Mouse (Mus musculus) forebrain, embryonic 14.5 days (tissue): ENCODE results near the gene Egfl8. TPM values are rescaled to one million over a fixed set of nuclear protein-coding genes. Genes with fewer than 3 reads are reported as not detected.

ENCODE experiments used
- ATAC-seq: fragments of 200-750 bp; cut with Nextera tagmentation; 2 replicates; pipeline ENCODE4 v1.8.0; 2017; ENCODE audit warnings: mild to moderate bottlenecking, moderate library complexity
- DNase-seq: peaks from one replicate; pipeline ENCODE4 v3.0.0-alpha.2; 2015; ENCODE audit warnings: low spot score
- H3K27ac ChIP-seq: fragments of 300-500 bp; sonication (generic); 2 replicates; pipeline ENCODE4 v1.5.1; 2014; ENCODE audit warnings: low read depth, mild to moderate bottlenecking, control low read depth, low read length, moderate library complexity
- H3K27me3 ChIP-seq: fragments of 300-500 bp; sonication (generic); replicated peaks from 2 replicates; pipeline ENCODE4 v1.6.1; 2014; ENCODE audit warnings: low read length, control low read depth, mixed read lengths; ENCODE audit not compliant: control insufficient read depth, insufficient read depth
- H3K36me3 ChIP-seq: fragments of 300-500 bp; sonication (generic); 2 replicates; pipeline ENCODE4 v1.6.1; 2014; ENCODE audit warnings: low read length, control low read depth; ENCODE audit not compliant: control insufficient read depth, insufficient read depth
- H3K4me1 ChIP-seq: fragments of 300-500 bp; sonication (generic); 2 replicates; pipeline ENCODE4 v1.6.1; 2014; ENCODE audit warnings: antibody characterized with exemption, low read length, control low read depth; ENCODE audit not compliant: control insufficient read depth, insufficient read depth
- H3K4me2 ChIP-seq: fragments of 300-500 bp; sonication (generic); 2 replicates; pipeline ENCODE4 v1.6.1; 2014; ENCODE audit warnings: mild to moderate bottlenecking, control low read depth, low read length
- H3K4me3 ChIP-seq: fragments of 300-500 bp; sonication (generic); 2 replicates; pipeline ENCODE4 v1.5.1; 2014; ENCODE audit warnings: low read depth, low read length, control low read depth
- H3K9ac ChIP-seq: fragments of 300-500 bp; sonication (generic); 2 replicates; pipeline ENCODE4 v1.6.1; 2014; ENCODE audit warnings: mild to moderate bottlenecking, low read length, control low read depth, moderate library complexity
- H3K9me3 ChIP-seq: fragments of 300-500 bp; sonication (generic); replicated peaks from 2 replicates; pipeline ENCODE4 v1.6.1; 2016; ENCODE audit warnings: low read length, control low read depth, mixed read lengths; ENCODE audit not compliant: control insufficient read depth
- WGBS: fragments of 180-500 bp; shearing (Covaris S2); extraction: QIAGEN DNeasy Blood & Tissue Kit; methylation state at CpG from one replicate; pipeline ENCODE4 v1.1.7; 2014; 5-methylcytosine and 5-hydroxymethylcytosine counted together
- polyA plus RNA-seq: library from polyadenylated mRNA; unstranded; fragments of >200 nt; fragmentation: Nextera tagmentation; extraction: Ambion mirVana; gene quantifications from 2 replicates; pipeline ENCODE4 v1.2.1, GENCODE M21; 2014

Gene Egfl8
- polyA plus RNA-seq, 1 experiment from 2014 or later, result 7.6 TPM

DNA sequence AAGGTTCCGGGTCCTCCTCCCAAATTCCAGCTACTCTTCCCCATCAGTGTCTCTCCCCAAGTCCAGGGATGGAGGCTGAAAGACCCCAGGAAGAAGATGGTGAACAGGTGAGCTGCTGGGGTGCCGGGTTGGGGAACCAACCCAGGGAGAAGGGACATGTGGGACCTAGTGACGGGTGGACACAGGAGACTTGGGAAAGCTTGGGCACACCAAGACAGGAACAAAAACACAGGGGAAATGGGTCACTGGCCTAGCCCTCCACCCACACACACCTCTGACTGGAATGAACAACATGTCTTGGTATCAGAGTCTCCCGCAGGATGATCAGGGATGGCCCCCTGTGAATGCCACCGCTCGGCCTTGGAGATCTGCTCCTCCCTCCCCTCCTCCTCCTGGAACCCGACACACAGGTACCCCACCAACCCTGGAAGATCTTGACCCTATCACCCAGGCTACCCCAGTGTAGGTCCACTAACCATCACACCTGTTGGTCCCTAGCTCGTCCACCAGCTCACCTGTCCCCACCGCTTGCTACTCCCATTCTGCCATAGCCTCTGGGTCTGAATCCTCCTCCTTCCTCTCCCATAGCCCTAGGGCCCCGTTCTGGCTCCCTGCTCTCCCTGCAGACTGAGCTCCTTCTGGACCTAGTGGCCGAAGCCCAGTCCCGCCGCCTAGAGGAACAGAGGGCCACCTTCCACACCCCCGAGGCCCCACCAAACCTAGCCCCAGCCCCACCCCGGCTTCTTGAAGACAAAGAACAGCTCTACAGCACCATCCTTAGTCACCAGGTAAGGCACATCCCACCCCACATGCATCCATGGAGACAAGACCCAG lies 25.4 kb downstream of the Egfl8 start:
- no peak overlapping the region for H3K4me3 ChIP-seq
- ATAC-seq, result no peak

DNA sequence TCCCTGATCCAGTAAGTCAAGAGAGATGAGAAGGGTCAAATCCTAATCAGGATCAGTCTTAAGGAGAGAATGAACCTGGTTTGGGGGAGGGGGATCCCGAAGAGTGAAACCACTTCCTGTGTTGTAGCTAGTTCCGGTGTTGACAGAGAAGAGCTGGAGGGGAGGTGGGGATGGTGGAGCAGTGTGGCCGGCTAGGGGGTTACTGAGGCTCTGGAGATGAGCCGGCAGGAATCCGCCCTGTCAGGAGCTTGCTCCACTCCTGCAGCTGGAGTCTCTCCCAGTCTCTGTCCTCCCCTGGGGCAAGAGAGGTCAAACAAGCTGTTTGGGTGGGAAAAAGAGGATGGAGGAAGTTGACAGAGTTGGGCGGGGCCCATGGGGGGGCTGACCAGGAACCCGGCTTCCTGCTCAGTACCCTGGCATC lies 26.1 kb downstream of the Egfl8 start, which contains the start of gene Gpsm3:
Gene Gpsm3, plus strand, starts transcription at position 126 of the 421 bp plus-strand sequence.
- DNase-seq (no peak), ATAC-seq (no peak)
- no peak within 1 kb of the TSS for H3K4me3 ChIP-seq
- H3K9ac ChIP-seq, result no peak within 1 kb of the TSS
- no peaks in the 10 kb centered on the region for H3K9me3 ChIP-seq
- peaks cover 31% of the 10 kb centered on the region for H3K4me1 ChIP-seq
- peak within 1 kb of the TSS; percentile 98 for H3K27ac ChIP-seq
- WGBS, result 55% methylated on average over 7 of the region's 7 CpGs
- H3K36me3 ChIP-seq, result peaks cover 8% of the 10 kb centered on the region; the same call in 1 of the 2 replicates
- no peaks in the 10 kb centered on the region for H3K27me3 ChIP-seq
- peak within 1 kb of the TSS; percentile 84; the same call in 1 of the 2 replicates for H3K4me2 ChIP-seq

More for the DNA sequence above, 25.4 kb downstream of the Egfl8 start:
- Histone ChIP-seq H3K9me3 (no peaks in the 10 kb centered on the region), H3K27me3 (no peaks in the 10 kb centered on the region), H3K36me3 (peaks cover 15% of the 10 kb centered on the region), H3K27ac (peak overlapping the region; percentile 98), H3K4me1 (peaks cover 32% of the 10 kb centered on the region), H3K9ac (no peak overlapping the region), H3K4me2 (peak overlapping the region; percentile 84)
- 68% methylated on average over 15 of the region's 15 CpGs for WGBS
- no peak for DNase-seq

DNA sequence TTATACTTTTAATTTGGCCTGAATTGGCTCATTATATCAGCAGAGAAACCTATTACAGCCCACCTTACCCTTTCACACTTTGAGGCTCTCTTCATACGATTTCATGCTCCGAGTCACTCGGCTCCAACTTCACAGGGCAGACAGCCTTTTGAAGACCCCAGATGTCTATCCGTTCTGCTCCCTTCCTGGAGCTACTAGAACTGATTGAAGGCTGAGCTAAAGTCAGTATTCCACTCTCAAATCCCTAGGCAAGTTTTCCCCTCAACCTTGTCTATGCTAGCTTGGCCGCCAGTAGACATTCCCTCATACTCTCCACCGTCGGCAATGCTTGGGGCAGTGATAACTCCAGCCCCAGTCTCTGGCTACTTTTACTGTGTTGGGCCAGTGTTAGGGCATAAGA lies 26.6 kb downstream of the Egfl8 start:
- 55% methylated on average over 7 of the region's 7 CpGs for WGBS
- peaks cover 26% of the 10 kb centered on the region for H3K4me1 ChIP-seq
- no peaks in the 10 kb centered on the region for H3K27me3 ChIP-seq
- no peak overlapping the region for H3K27ac ChIP-seq
- peaks cover 3% of the 10 kb centered on the region; the same call in 1 of the 2 replicates for H3K36me3 ChIP-seq
- no peaks in the 10 kb centered on the region for H3K9me3 ChIP-seq
- DNase-seq (no peak), ATAC-seq (no peak)
- H3K4me2 ChIP-seq, result no peak overlapping the region
- H3K9ac ChIP-seq, result no peak overlapping the region
- no peak overlapping the region for H3K4me3 ChIP-seq

DNA sequence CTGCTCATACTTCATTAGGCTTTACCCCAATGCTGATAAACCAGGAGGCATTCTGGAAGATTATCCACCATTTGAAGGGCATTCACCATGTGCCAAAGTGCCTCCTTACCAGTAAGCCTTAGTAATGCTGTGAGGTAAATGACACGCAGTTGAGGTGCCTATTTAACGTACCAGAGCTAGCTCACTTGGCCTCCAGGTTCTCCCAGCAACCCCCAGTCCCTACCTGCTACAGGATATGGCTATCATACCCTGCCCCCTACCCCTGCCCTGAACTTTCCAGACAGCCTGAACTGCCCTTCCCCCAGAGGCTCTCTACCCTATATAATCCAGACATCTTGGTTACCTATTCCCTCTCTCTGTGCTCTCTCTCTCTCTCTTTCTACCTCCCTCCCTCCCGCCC lies 27.0 kb downstream of the Egfl8 start:
- WGBS, result 47% methylated on average over 3 of the region's 3 CpGs
- Histone ChIP-seq H3K4me1 (peaks cover 22% of the 10 kb centered on the region), H3K27ac (no peak overlapping the region), H3K27me3 (no peaks in the 10 kb centered on the region), H3K9ac (no peak overlapping the region), H3K36me3 (no peaks in the 10 kb centered on the region; the same call in 1 of the 2 replicates), H3K4me3 (no peak overlapping the region), H3K9me3 (no peaks in the 10 kb centered on the region), H3K4me2 (no peak overlapping the region)
- ATAC-seq (no peak), DNase-seq (no peak)

DNA sequence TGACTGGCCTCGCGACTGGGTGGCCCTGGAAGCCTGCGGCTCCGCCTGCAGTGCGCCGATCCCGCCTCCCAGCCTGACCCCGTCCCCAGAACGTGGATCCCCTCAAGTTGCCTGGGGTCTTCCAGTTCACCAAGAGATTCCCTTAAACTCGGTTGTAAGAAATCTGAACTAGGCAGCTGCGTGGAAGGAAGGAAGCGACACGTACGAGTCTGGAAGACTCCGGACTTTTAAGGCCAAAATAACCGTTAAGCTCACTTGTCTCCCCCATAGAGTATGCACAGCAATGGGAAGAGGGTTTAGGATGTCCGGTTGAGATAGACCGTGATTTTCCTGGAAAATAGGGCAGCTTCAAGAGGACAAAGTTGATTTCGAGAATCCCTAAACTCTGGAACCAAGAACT lies 28.0 kb downstream of the Egfl8 start:
- WGBS, result 3% methylated on average over 19 of the region's 19 CpGs
- Histone ChIP-seq H3K9ac (peak overlapping the region; percentile 94), H3K27me3 (no peaks in the 10 kb centered on the region), H3K4me3 (peak overlapping the region; percentile 63), H3K36me3 (no peaks in the 10 kb centered on the region), H3K4me1 (peaks cover 22% of the 10 kb centered on the region), H3K9me3 (no peaks in the 10 kb centered on the region), H3K27ac (peak overlapping the region; percentile 98), H3K4me2 (peak overlapping the region; percentile 87)
- no peak for ATAC-seq
- DNase-seq, result no peak

DNA sequence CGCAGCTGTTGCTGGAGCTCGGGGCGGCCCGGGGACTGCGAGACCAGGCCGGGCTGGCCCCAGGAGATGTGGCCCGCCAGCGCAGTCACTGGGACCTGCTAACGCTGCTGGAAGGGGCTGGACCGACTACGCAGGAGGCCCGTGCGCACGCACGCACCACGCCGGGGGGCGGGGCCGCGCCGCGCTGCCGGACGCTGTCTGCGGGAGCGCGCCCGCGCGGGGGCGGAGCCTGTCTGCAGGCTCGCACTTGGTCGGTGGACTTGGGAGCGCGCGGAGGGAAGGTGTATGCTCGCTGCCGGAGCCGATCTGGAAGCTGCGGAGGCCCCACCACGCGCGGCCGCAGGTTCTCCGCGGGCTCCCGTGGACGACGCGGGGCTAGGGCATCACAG lies 28.4 kb downstream of the Egfl8 start:
- H3K4me1 ChIP-seq, result peaks cover 22% of the 10 kb centered on the region
- no peaks in the 10 kb centered on the region for H3K27me3 ChIP-seq
- WGBS, result under 1% methylated on average over 43 of the region's 50 CpGs
- H3K27ac ChIP-seq, result peak overlapping the region; percentile 98
- H3K4me2 ChIP-seq, result peak overlapping the region; percentile 87
- peak overlapping the region; percentile 94 for H3K9ac ChIP-seq
- no peaks in the 10 kb centered on the region for H3K36me3 ChIP-seq
- H3K4me3 ChIP-seq, result peak overlapping the region; percentile 63
- H3K9me3 ChIP-seq, result no peaks in the 10 kb centered on the region
- peak; percentile 84 for ATAC-seq
- peak; percentile 97 for DNase-seq

DNA sequence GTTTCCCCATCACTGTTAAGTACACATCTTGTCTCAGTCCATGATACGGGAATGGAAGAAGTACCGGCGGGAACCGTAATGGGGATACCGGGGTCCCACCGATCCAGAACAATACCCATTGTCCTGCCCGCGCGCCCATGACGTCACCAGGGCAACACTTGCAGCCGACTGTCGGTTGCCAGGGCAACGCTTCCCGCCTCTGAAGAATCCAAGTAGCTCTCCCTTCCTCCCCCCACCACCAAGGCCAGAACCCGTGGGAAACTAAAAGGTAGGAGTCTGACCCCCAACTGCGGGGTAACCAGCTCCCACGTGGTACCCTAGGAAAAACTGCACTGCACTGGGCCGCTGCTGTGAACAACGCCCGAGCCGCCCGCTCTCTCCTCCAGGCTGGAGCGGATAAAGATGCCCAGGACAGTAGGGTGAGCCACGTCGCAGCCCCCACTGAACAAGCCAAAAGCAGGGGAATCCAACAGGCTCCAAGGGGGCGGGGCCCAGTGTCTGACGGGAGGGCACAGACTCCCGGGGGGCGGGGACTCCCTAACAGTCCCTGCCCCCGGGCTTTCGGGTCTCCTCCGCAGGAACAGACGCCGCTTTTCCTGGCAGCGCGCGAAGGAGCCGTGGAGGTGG lies 28.9 kb downstream of the Egfl8 start:
- peaks cover 22% of the 10 kb centered on the region for H3K4me1 ChIP-seq

DNA sequence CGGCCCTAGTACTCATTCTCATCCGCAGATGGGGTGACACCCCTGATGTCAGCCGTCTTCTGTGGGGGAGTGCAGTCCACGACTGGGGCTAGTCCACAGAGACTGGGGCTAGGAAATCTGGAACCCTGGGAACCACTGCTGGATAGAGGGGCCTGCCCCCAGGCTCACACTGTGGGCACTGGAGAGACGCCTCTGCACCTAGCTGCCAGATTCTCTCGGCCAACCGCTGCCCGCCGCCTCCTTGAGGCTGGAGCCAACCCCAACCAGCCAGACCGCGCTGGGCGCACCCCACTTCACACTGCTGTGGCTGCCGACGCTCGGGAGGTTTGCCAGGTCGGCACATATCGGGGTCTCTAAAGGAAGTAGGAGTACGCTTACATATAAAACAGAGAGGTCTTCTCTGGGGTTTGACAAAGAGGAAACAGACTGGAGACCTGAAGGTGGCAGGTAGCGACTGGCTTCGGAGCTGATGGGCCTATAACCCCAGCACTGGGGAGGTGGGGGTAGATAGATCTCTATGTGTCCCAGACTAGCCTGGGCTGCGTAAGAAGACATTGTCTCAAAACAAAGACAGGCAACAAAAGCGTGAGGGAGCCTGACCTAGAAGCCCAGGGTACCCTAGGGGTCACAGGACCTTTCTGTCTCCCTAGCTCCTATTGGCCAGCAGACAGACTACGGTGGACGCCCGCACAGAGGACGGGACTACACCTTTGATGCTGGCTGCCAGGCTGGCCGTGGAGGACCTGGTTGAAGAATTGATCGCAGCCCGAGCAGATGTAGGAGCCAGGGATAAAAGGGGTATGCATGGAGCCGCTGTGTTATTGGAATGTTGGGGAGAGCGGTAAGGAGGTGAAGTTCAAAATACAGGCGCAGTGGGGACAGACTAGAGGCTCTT lies 29.6 kb downstream of the Egfl8 start:
- H3K27me3 ChIP-seq, result no peaks in the 10 kb centered on the region
- peaks cover 18% of the 10 kb centered on the region for H3K4me1 ChIP-seq
- no peaks in the 10 kb centered on the region for H3K9me3 ChIP-seq
- DNase-seq (peak; percentile 40), ATAC-seq (peak; percentile 0; the same call in 1 of the 2 replicates)
- H3K4me3 ChIP-seq, result peak overlapping the region; percentile 63
- no peaks in the 10 kb centered on the region for H3K36me3 ChIP-seq
- 14% methylated on average over 32 of the region's 32 CpGs for WGBS
- peak overlapping the region; percentile 87 for H3K4me2 ChIP-seq
- H3K9ac ChIP-seq, result peak overlapping the region; percentile 94
- peak overlapping the region; percentile 98 for H3K27ac ChIP-seq

More for the DNA sequence above, 28.9 kb downstream of the Egfl8 start:
- Histone ChIP-seq H3K4me2 (peak overlapping the region; percentile 87), H3K36me3 (no peaks in the 10 kb centered on the region), H3K4me3 (peak overlapping the region; percentile 63), H3K27ac (peak overlapping the region; percentile 98), H3K9ac (peak overlapping the region; percentile 94), H3K9me3 (no peaks in the 10 kb centered on the region), H3K27me3 (no peaks in the 10 kb centered on the region)
- ATAC-seq (peak; percentile 84), DNase-seq (peak; percentile 95)
- 2% methylated on average over 38 of the region's 38 CpGs for WGBS
